Mouse (Mus musculus): Measurements from ENCODE around the gene Podn.

Podn gene

GRCm38 (mm10) chr4:107967966-107968682, 128.1 kb downstream of the Podn start, which contains the start of gene Slc1a7:
Gene Slc1a7, plus strand, starts transcription at chr4:107968332.
- DNase-seq (ENCODE audit: low spot score in 2 of 2), result no peak

GRCm38 (mm10) chr4:107966416-107967109, 129.7 kb downstream of the Podn start:
- no peak for DNase-seq (ENCODE audit: low spot score in 2 of 2)
